Mouse (Mus musculus) common myeloid progenitor, adult 5-6 weeks (primary cell): Measurements from ENCODE around the gene Frmd4a. TPM values are rescaled to one million over a fixed set of nuclear protein-coding genes. Genes with fewer than 3 reads are reported as not detected.

Source experiments
- ATAC-seq: replicated peaks from 2 replicates; pipeline ENCODE4 v1.8.0; 2016; ENCODE audit warnings: low read depth, mild to moderate bottlenecking, moderate TSS enrichment, inconsistent platforms; ENCODE audit not compliant: poor library complexity, severe bottlenecking
- total RNA-seq: library from RNA; stranded (forward); fragments of 200-1000, 187-1606 nt; gene quantifications from 2 replicates; pipeline ENCODE4 v1.2.3, GENCODE M21; 2017

The Frmd4a gene
- total RNA-seq, 1 experiment from 2014 or later = 26.3 TPM

DNA sequence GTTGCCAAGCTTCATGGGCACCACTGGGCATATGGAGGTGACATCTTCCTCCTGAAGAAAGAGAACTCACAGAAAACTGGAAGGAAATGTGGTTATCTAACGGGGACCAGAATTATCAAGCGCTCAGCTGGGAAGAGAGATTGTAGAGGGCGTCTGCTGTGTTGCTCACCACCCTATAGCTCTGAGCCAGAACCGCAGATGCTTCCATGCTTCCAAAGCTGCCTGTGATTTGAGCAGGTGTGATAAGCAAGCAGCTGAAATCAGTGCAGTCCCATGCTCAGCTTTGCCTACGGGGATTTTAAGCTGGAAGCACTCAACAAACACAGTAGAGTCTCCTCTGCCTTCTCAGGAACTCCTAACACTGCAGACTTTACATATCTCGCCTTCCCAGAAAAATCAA is 351.0 kb downstream of the Frmd4a start:
- ATAC-seq = no peak

DNA sequence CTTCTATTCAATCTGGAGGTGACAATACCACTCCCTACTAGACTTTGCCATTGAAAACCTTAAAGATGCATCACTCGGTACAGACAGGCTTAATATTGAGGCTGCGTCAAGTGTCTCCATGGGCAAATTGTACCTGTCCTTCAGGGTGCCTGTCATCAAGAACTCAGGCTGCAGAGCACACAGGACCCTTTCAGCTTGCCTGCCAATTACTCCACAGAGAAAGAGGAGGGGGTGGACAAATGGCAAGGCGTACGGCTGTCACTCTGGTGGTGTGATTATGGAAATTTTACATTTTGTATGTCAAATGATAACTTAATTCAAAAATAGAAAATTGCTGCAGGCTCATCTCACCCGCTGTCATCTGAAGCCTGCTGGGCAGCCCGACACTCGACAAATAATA is 353.0 kb downstream of the Frmd4a start:
- no peak for ATAC-seq

DNA sequence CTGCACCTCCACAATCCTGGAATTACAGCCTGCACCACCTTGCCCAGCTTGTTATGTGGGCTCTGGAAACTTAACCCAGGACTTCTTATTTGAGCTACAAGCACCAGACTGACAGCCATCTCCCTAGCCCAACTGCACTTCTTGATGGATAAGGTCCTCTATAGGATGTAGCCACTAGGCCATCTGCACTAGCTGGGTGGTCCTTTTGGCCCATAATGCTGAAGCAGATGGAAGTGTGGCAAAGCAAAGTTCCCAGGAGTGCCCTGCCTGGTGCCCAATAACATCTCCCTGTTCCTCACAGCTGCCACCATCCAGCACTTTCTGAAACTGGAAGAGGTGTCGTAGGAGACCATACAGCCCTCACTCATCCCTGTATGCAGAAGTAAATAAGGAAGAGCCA is 353.8 kb downstream of the Frmd4a start:
- no peak for ATAC-seq

DNA sequence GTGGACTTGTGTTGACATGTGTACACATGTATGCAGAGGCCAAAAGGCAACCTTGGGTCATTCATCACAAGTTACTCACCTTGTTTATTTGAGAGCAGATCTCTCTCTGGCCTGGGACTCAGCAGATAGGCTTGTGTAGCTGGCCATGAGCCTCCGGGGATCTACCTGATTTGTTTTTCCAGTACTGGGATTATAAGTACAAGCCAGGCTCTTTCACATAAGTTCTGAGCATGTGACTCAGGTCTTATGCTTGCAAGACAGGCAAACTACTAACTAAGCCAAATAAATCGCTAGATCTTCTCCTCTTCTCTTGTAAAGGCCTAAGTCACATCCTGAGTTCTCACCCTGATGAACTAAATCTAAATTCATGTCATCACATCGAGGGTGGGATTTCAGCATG is 361.3 kb downstream of the Frmd4a start:
- no peak for ATAC-seq

DNA sequence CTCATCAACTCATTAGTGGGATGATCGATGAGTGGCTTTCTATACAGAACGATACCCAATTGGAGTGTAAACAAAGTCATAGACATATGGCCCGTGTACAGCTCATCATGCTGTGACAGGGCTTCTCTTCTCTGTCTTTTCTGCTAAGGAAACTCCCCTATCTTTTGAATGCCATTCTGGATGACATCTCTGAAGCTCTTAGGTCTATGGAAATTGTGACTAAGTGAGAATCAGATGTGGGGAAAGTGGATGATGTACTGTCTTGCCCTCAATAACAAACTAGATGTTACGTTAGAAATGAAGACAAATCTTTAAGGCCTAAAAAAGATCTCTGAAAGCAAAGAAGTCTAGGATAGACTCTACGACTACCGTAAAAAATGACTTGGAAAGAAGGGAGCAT is 362.9 kb downstream of the Frmd4a start:
- no peak for ATAC-seq

DNA sequence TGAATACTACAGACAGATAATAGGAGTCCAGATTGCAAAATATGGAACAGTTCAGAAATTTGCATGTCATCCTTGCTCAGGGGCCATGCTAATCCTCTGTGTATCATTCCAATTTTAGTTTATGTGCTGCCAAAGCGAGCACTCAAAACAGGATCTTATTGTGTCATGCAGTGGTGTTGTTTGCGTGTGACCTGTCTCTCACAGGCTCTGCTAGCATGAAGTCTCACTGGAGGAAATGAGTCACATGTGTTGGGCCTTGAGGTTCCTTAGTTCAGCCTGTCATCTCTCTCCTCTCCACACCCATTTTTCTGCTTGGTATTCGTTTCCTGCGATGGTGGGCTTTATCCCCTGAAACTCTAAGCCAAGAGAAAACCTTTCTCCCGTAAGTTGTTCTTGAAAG is 363.4 kb downstream of the Frmd4a start:
- no peak for ATAC-seq

DNA sequence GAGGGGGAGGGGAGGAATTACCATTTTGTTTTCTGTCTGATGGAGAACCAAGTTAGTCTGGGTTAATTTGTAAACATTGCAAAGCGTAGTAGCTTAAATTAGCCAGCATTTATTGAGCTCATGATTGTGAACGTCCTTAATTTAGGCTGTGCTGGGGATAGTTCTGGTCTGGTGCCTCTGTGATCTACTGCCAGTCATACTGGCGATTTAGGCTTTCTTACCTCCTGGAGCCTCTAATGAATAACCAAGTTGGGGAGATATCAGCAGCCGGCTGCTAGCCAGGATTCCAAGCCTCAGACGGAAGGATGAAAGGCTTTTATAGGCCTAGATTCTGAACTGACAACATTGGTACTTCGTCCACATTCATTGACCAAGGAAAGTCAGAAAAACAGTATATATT is 369.0 kb downstream of the Frmd4a start:
- no peak for ATAC-seq

DNA sequence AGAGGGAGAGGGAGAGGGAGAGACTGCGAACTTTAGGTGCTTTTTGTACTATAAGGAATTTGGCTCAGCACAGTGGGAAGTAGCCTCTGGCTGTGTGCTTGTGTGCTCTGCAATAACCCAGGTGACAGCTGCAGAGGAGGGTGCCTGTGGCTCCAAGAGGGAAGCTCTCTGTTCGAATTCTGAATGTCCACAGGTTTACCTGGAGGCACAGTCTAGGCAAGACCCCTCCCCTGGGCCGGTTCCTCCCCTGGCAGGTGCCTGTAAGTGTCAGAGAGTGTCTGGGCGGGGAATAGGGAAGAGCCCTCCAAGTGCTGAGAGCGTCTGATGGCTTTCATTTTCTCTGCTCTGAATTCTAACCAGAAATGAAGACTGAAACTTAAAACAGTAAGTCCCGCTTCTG is 371.8 kb downstream of the Frmd4a start:
- ATAC-seq = peak; percentile 57

DNA sequence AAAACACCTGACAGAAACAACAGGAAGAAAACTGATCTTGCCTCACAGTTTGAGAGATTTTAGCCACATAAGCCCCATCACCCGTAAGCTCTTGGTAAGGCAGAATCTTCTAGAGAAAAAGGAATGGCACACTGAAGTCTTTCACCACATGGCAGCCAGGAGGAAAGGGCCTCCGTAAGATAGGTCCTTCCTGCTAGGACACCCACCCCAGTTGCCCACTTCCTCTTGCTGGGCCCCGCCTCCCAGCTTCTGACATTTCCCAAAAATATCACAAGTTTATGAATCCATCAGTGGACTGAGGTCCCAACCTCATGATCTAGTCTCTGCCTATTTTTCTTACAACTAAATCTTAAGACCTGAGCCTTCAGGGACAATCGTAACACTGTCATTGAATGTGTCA is 373.6 kb downstream of the Frmd4a start:
- ATAC-seq = peak; percentile 83

DNA sequence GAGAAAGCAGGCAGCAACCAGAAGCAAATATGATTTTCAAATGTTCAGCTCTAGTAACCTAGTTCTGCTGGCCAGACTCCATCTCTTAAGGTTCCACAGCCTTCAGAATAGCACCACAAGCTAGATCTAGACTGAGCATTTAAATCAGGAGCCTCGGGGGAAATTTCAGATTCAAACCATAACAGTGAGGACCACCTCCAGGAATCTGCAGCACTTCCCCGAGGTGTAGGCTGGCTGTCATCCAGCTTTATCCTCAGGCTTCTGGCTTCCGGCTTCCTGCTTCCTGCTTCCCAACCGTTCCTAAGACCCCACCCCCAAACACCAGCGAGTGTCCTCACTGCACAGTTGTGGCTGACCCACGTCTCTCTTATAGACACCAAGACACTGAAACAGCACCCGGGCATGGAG is 374.2 kb downstream of the Frmd4a start:
- no peak for ATAC-seq

DNA sequence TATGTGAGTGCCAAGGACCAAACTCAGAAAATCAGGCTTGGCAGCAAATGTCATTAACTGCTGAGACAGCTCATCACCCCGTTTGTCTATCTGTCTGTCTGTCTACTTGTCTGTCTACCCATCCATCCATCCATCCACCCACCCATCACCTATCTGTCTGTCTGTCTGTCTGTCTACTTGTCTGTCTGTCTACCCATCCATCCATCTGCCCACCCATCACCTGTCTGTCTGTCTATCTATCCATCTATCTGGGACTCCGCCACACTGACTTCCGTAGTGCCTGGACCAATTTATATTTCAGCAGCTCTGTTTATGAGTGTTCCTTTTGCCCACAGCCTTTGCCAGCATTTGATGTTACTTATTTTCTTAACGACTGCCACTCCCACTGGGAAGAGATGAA is 375.5 kb downstream of the Frmd4a start:
- no peak for ATAC-seq

DNA sequence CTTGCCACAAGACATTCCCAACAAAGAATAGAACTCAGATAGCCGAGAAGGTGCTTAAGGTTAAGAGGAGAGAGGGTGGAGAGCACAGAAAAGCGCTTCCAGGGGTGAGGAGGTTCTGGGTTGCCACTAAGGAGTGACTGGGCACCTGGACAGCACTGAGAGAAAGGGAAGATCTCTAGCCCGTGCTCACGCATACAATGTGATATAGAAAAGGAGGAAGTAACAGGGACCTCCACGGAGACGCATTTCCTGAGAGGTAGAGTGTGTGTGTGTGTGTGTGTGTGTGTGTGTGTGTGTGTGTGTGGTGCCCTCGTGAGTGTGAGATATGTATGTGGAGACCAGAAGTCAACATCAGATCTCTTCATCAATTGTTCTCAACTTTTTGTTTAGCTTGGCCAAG is 377.1 kb downstream of the Frmd4a start:
- peak; percentile 74 for ATAC-seq

DNA sequence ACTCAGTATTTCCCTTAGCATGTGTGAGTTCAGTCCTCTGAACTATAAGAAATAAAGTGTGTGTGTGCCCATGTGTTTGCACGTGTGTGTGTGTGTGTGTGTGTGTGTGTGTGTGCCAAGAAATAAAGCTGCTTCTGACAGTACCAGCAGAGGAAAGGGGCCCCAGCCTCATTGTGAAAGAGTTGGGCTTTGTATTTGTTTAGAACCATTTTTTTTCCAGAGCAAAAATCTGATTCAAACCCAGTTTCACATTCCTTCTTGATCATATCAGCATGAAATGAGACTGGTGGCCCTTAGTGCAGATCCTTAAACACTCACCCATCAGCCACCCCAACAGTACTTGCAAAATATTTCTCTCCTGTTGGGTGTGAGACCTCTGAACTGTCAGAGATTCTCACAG is 382.2 kb downstream of the Frmd4a start:
- no peak for ATAC-seq

DNA sequence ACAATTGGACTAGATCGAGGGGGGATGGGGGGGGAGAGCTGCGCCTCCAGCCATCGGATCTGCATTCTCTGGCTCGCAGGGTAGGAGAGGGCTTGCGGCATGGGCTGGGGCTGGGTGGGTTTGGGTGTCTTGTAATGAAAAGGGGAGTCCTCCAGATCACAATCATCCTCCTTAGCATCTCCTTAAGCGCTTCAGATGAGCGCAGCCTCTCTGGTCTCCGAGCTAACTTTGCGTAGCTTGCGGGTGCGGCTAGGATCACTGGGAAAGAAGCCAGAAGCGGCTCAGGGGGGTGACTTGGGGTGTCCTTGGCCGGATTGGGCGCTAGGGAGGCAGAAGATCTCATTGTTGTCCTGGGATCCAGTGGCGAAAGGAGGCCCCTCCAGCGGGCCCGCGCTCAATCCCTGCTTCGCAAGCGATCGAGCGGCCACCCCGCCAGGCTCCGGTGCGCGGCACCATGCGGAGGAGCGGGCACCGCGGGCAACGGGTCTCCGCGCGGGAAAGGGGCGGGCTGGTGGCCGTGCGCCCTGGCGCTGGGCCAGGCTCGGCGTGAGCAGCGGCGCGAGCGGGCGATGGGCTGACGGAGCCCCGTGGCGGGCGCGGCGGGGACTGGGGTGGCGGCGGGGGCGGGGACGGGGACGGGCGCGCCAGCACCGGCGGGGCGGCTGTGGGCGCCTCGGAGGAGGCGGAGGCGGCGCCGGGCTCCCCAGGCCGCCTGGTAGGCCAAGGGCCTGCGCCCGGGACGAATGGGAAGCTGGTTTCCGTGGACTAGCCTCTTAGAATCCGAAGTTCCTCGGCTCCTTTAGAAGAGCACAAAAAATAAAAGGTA is 383.5 kb downstream of the Frmd4a start:
- peak; percentile 27; the same call in 1 of the 2 replicates for ATAC-seq

DNA sequence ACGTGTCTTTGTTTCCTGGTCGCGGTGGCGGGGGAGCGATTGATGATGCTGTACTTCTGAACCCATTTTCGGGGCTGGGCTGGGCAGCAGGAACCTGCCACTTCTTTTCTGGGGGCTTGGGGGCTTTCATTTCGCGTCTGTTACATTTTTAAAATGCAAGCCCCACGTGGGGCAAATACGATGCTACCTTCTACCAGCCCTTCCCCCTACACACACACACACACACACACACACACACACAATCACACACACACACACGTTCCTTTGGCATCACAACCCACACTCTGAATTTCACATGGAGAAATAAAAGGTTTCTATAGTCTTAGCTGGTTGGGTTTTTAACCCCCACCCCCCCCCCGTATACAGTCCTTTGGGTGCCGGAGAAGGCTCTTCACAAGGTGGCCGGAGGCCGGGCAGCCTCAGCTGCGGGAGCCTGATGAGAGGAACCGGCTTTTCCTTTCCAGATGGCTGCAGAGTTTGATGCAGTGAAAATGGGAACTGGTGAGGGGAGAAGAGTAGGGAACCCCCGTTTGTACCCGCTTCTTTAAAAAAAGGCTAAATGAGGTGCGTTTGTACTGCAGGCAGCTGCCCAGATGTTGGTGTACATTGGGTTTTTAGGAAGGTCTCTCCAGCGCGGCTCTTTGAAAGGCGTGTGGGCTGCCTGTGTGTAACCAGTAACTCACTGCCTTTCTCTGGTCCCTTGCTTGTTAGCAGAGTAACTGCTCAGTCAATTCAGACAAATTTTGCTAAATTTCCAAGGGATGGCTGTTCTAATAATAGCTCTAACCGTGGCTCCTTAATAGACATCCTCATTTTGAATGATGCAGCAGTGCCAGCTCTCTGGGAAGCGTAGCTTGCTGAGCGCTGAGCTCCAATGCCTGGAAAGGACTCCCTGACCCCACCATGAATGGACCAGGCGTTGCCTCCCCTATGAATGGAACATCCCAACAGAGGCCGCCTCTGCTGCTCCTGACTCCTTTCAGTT is 384.4 kb downstream of the Frmd4a start:
- ATAC-seq = peak; percentile 63

DNA sequence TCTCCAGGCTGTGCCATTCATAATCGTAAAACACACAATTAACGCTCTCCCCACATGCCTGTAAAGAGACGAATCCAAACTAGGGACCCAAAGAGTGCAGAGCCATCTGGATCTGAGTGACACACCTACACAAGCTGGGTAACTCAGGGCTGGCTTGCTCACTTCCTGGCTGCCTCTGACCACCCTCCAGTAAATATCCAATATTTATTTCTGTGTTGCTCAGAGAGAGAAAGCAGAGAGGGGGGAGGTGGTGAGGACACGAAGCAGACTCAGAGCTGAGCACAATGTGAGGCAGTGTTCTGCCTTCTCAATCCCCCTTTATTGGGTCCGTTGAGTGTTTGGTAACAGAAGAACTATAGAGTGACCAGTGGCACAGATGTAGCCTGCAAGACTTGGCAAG is 389.5 kb downstream of the Frmd4a start:
- ATAC-seq = no peak

DNA sequence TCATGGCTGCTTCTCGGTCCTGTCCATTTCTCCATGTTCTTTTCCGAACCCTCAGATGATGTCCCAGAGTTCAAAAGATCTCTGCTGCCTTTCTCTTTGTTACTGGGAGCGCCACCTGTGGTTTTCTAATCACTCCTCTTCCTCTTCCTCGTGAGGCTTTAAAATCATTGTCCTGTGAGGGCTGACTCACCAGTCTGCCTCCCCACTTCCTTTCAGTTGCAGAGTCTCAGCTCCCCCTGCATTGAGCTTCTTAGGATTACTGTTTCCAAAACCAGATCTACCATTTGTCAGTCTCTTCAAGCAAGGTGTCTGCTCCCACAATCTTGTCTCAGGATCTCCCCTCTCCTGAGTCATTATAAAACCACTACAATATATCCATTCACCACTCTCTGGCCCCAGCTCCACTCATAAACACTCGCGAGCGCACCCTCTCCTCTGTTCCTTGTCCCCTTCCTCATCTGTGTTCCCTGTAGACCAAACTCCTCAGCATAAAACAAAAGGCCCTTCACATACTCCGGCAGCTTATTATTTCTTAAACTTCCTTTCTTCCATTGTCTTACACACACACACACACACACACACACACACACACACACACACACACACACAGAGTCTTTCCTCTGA is 392.4 kb downstream of the Frmd4a start:
- ATAC-seq = peak; percentile 90

DNA sequence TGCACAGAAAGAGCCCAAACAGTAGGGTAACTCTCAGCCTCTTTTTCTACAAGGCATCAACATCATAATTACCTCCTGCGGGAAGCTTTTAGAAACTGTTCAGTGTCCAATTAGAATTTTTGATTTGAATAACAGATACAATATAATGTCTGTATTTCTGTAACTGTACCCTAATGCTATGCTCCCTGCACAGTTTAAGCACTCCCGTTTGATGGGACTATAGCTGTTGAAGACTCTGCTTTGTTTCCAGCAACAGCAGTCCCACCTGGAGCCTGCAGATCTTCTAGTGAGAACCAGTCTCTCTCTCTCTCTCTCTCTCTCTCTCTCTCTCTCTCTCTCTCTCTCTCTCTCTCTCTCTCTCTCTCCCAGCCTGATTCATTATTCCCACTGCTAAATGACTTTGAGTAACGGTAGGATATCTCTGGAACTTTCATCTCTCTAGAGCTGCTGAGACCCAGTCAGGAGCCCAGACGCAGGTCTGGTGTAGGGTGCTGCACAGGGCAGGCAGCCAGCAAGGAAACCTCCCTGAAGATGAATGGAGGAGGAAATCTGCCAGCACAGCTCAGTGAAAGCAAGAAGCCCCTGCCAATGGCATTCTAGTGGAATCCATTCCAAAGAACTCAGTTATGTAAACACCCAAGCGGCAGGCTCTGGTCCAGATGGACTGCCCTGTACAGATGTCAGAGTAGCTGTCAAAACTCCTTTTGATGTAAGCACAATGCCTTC is 395.5 kb downstream of the Frmd4a start:
- no peak for ATAC-seq

DNA sequence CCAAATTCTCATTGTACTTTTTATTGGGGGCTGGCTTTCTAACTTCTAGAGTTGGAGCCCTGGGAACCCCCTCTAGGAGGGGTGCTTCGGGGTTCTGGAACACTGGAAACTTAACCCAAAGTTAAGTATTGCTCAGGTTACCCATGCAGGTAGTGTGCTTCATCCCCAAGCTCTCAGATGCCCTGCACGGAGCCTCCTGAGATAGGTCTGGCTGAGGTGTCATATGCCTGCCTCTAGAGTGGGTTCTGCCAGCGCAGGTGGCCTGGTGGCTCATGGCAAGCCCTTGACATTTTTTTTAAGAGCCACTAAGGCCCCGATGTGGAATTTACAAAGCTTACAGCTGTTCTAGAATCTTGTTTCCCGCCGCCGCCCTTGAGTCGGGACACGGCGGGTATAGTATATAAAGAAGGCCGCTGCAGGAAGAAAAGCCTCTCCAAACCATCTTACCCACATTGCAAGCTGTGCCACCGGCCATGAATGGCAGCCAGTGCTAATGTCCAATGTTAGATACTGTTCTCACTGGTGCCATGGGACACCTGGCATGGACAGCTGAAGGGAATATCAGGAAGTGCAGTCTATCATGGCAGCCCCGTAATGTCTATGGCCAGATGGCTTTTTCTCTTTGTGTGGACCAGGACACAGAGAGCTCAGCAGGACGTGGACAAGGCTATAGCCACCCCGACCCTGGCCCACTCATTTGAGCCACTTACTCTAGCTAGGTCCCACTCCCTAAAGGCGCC is 396.2 kb downstream of the Frmd4a start:
- ATAC-seq = no peak
